Comparison of ENCODE assay signal across 13 mouse cellular contexts in genomic region chr11:83065441-83066344, GRCm38 (mm10). TPM values are rescaled to one million over a fixed set of nuclear protein-coding genes. Genes with fewer than 3 reads are reported as not detected.
A peak's percentile ranks its signal among the peaks of the same experiment; 100 is the strongest.
DNase-seq lines count a peak whose midpoint lies in the region; ATAC-seq and TF ChIP-seq lines count a peak whose summit lies in the region.
"Had no signal": no experiment of that assay in that cellular context is flagged by ENCODE, and none has a peak within 500 bp of the region (broad histone marks: within the 10 kb centered on the region; RNA-seq: fewer than 3 reads in every experiment).

No protein-coding gene starts in this region.

- ATAC-seq in heart, embryonic 13.5 days (ENCODE audit: extremely low read depth, insufficient number of reproducible peaks, low FRiP score, low TSS enrichment): no peak
- no peak for ATAC-seq in liver, postnatal 0 days

- H3K9me3 ChIP-seq in heart, embryonic 13.5 days: no peaks in the 10 kb centered on the region
- no peaks in the 10 kb centered on the region for H3K9me3 ChIP-seq in liver, postnatal 0 days (ENCODE audit: low read length)
- H3K9me3 ChIP-seq: limb, embryonic 15.5 days had no signal

- WGBS in heart, embryonic 13.5 days: 21% methylated on average over 6 of the region's 6 CpGs
- WGBS in liver, postnatal 0 days (ENCODE audit: insufficient replicate concordance): 13% methylated on average over 6 of the region's 6 CpGs

- peak overlapping the region; percentile 29 for H3K4me3 ChIP-seq in heart, embryonic 13.5 days
- peak overlapping the region; percentile 49 for H3K4me3 ChIP-seq in liver, postnatal 0 days (ENCODE audit: low read depth, low read length)
- H3K4me3 ChIP-seq: limb, embryonic 15.5 days; myocyte had no signal

- no peak for TF ChIP-seq CTCF in liver, postnatal 0 days (IDR thresholded peaks at IDR 0.05; ENCODE audit: low read depth)

- H3K36me3 ChIP-seq in heart, embryonic 13.5 days: 0 out of 2 replicates have a peak, but pooled peaks cover 8% of the 10 kb centered on the region
- peaks cover 19% of the 10 kb centered on the region for H3K36me3 ChIP-seq in liver, postnatal 0 days (replicated peaks; ENCODE audit: insufficient read depth, low read length)
- H3K36me3 ChIP-seq: limb, embryonic 15.5 days had no signal

- DNase-seq in heart, postnatal 25 days (ENCODE audit: low spot score): no peak
- peak; percentile 1 for DNase-seq in testis, postnatal 14 days (ENCODE audit: low spot score)
- DNase-seq in testis, postnatal 10 days (ENCODE audit: low spot score): no peak
- DNase-seq in liver, postnatal 0 days: no peak
- DNase-seq in layer of hippocampus, adult 18-20 months (ENCODE audit: low spot score in 2 of 2): no peak
- DNase-seq in adrenal gland, postnatal 4 days (ENCODE audit: low spot score in 2 of 2): no peak
- DNase-seq in cerebellum, postnatal 4 days (ENCODE audit: low spot score in 2 of 2): no peak
- DNase-seq: adrenal gland, postnatal 25 days had no signal

- 0 out of 2 replicates have a peak, but pooled peaks cover 3% of the 10 kb centered on the region for H3K27me3 ChIP-seq in heart, embryonic 13.5 days (replicated peaks)
- no peaks in the 10 kb centered on the region for H3K27me3 ChIP-seq in liver, postnatal 0 days (ENCODE audit: insufficient read depth, low read length)
- H3K27me3 ChIP-seq: limb, embryonic 15.5 days had no signal

- H3K4me2 ChIP-seq in heart, embryonic 13.5 days: peak overlapping the region; percentile 52
- peak overlapping the region; percentile 54 for H3K4me2 ChIP-seq in liver, postnatal 0 days (ENCODE audit: low read depth, low read length)
- H3K4me2 ChIP-seq: limb, embryonic 15.5 days had no signal

- no peak for TF ChIP-seq EP300 in liver, postnatal 0 days (IDR thresholded peaks at IDR 0.05; ENCODE audit: low read depth)

- peaks cover 28% of the 10 kb centered on the region for H3K4me1 ChIP-seq in heart, embryonic 13.5 days
- H3K4me1 ChIP-seq in liver, postnatal 0 days (ENCODE audit: insufficient read depth): peaks cover 5% of the 10 kb centered on the region; the same call in 1 of the 2 replicates
- H3K4me1 ChIP-seq: limb, embryonic 15.5 days had no signal

- H3K27ac ChIP-seq in heart, embryonic 13.5 days (replicated peaks): 0 out of 2 replicates have a peak overlapping the region, but pooled peaks have one; percentile 12
- H3K27ac ChIP-seq in liver, postnatal 0 days (ENCODE audit: low read depth): peak overlapping the region; percentile 78
- H3K27ac ChIP-seq: limb, embryonic 15.5 days had no signal

- intact Hi-C loops in heart, postnatal 25 days (cut with DNase I): no loop called here

- peak overlapping the region; percentile 60 for H3K9ac ChIP-seq in heart, embryonic 13.5 days
- H3K9ac ChIP-seq in liver, postnatal 0 days (replicated peaks): peak overlapping the region; percentile 72
- H3K9ac ChIP-seq: limb, embryonic 15.5 days had no signal

RNA-seq across cellular contexts. Expression of gene Slfn2, which starts 0.8 kb away (rescaled TPM):
- polyA plus RNA-seq in heart, embryonic 13.5 days (2015; fragmentation: Nextera tagmentation; extraction: Ambion mirVana): 3.6 and 4.0 TPM in 2 replicates
- total RNA-seq in heart, postnatal 25 days (2021): 1 to 10 TPM; 3.2 to 3.8 TPM
- 22.3 and 22.7 TPM in 2 replicates for polyA plus RNA-seq in liver, postnatal 0 days (2015; fragmentation: Nextera tagmentation; extraction: Ambion mirVana)
- 1 to 10 TPM in 1 of 2 experiments, under 1 TPM in 1; 0.62 to 1.1 TPM for total RNA-seq in layer of hippocampus, adult 18-20 months (2021)
- 1 to 10 TPM; 5.2 to 5.3 TPM for total RNA-seq in adrenal gland, postnatal 4 days (2021)

RNA-seq across cellular contexts. Expression of gene Slfn8, which starts 45.1 kb away (rescaled TPM):
- 0.31 and 0.32 TPM in 2 replicates for polyA plus RNA-seq in heart, embryonic 13.5 days (2015; fragmentation: Nextera tagmentation; extraction: Ambion mirVana)
- under 1 TPM; 0.55 to 0.89 TPM for total RNA-seq in heart, postnatal 25 days (2021)
- polyA plus RNA-seq in liver, postnatal 0 days (2015; fragmentation: Nextera tagmentation; extraction: Ambion mirVana): 0.76 and 1.0 TPM in 2 replicates
- total RNA-seq in layer of hippocampus, adult 18-20 months (2021): under 1 TPM; 0.32 to 0.46 TPM
- total RNA-seq in adrenal gland, postnatal 4 days (2021): 1 to 10 TPM in 1 of 2 experiments, under 1 TPM in 1; 0.84 to 1.3 TPM
- polyA plus RNA-seq: myocyte had no signal

RNA-seq across cellular contexts. Expression of gene Slfn1, which starts 51.0 kb away (rescaled TPM):
- 0.10 and 0.17 TPM in 2 replicates for polyA plus RNA-seq in heart, embryonic 13.5 days (2015; fragmentation: Nextera tagmentation; extraction: Ambion mirVana)
- total RNA-seq in heart, postnatal 25 days (2021): under 1 TPM; 0.13 to 0.28 TPM
- 2.6 and 2.8 TPM in 2 replicates for polyA plus RNA-seq in liver, postnatal 0 days (2015; fragmentation: Nextera tagmentation; extraction: Ambion mirVana)
- not detected for total RNA-seq in layer of hippocampus, adult 18-20 months (2021)
- under 1 TPM; 0.25 to 0.54 TPM for total RNA-seq in adrenal gland, postnatal 4 days (2021)
- total RNA-seq: adrenal gland, postnatal 25 days; common myeloid progenitor, adult 5-6 weeks; ES-E14 had no signal
- polyA plus RNA-seq: myocyte had no signal
